Mouse (Mus musculus): Measurements from ENCODE around the gene Vpreb2.
"Not testable (repeated sequence)": the region's sequence is repeated elsewhere in the genome, so short reads cannot be mapped to it uniquely, and the experiment has no call there.

Vpreb2 gene

DNA sequence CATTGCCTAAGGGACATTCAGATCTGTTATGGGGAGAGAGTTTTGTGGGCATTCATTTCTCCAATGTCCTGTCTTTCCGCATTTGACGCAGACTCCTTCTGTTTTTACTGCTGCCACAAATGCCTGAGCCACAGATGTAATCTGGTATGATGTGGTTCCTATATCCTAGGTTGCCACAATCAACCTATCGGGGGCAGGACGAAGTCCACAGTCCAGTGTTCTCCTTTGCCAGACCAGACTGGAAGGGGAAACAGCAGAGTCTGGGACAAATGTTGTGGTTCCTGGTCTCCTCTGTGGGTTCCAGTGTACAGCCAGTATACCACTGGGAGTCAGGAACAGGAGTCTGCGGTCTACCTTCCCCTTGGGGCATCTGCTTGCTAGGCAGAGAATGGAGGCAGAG is 19.4 kb downstream of the Vpreb2 start:
- DNase-seq, result no peak

- DNase-seq, result no peak
Observed at GRCm38 (mm10) chr16:18004589-18004988, 24.4 kb downstream of the Vpreb2 start.

DNA sequence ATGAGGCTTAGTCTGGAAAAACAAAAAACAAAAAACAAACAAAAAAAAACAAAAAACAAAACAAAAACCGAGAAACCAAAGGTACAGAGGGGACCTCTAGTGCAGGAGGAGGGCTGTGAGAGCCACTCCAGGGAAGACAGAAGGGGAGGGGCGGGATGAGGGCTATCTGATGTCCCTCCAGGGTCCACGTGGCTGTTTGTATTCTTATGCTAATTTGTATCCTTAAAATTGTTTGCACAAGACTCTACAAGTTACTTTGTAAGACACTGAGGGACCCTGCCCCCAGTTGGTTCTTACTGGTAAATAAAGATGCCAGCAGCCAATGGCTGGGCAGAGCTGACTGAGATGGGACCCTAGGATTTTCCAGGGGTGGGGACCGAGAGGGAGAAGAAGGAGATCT is 26.9 kb downstream of the Vpreb2 start:
- no peak for DNase-seq

GRCm38 (mm10) chr16:18011101-18011500 is 30.9 kb downstream of the Vpreb2 start:
- no peak for DNase-seq

GRCm38 (mm10) chr16:18016482-18016881 is 36.3 kb downstream of the Vpreb2 start:
- DNase-seq, result not testable (repeated sequence)

DNA sequence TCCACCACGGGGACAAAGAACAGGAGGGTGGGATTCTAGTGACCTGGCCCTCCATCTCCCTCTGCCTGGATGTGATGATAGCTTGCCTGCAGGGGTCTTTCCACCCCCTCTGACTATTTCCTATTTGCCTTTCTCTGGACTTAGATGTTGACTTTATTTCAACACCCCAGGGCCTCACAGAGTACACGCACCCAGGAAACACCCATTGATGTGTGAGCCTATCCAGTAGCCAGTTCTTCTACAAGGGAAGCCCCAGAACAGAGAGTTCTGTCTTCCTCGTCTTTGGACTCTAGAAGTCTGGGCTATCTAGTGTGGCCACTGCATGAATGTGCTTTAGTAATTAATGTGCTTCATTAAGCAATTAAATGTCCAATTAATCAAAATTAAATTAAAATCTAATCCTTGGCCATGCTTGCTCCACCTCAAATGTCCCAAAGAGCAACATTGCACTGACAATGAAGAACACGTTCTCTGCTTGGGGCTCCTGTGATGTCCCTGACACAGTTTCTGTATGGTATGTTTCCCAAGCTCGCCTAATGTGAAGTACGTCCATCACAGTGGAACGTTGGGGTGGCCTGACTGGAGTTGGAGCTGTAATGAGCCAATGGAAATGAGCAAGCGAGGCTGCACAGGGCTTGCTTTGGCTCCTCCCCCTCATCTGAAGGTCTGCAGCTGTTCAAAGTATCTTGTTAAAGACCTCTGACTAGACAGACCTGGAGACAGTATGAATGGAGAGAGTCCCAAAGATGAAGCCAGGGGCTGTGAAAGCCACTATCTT is 42.7 kb downstream of the Vpreb2 start:
- DNase-seq, result no peak

DNA sequence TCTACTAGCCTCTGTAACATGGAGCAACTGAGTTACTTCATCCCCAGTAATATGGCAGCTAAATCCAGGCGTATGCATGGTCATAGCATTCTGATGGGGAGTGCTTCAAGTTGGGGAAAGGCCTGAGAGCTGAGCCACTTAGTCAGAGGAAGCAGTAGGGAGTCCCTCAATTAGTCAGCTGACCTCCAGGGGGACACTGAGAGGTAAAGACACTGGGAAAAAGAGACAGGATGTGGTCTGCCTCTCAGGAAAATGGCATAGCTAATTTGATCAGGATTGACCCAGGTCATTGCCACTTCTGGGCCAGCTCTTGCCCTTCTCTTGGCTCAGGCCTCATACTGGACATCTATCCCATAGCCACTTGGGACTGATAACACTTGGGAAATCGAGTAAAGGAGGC is 47.1 kb downstream of the Vpreb2 start:
- DNase-seq, result no peak

All from kidney, postnatal 14 days (tissue).